Mouse (Mus musculus): ENCODE measurements at regions not wholly inside any gene's neighbourhood (a gene's known extent, or its start where the extent isn't known, plus 50 kb on each side); places are given as distances from the start of the nearest gene placed in this dataset.

- Histone ChIP-seq H3K27ac (no peak overlapping the region), H3K36me3 (ENCODE audit: insufficient read depth, low read length) (no peaks in the 10 kb centered on the region), H3K27me3 (ENCODE audit: insufficient read depth, low read length) (no peaks in the 10 kb centered on the region), H3K9ac (replicated peaks; ENCODE audit: low read length) (no peak overlapping the region), H3K4me1 (ENCODE audit: insufficient read depth, low read length) (no peaks in the 10 kb centered on the region), H3K4me3 (ENCODE audit: low read length) (no peak overlapping the region), H3K4me2 (ENCODE audit: low read depth, low read length) (no peak overlapping the region), H3K9me3 (ENCODE audit: low read length) (no peaks in the 10 kb centered on the region)
- ATAC-seq (no peak), DNase-seq (ENCODE audit: low spot score) (peak; percentile 13)
- no peak for TF ChIP-seq CTCF (IDR thresholded peaks at IDR 0.05; ENCODE audit: low read depth)
- WGBS = 62% methylated on average over 7 of the region's 7 CpGs
Observed at GRCm38 (mm10) chr2:128473997-128474396, 117.0 kb upstream of the Spdye4c start.

GRCm38 (mm10) chr2:128477242-128477641 lies 113.8 kb upstream of the Spdye4c start:
- no peak overlapping the region for H3K4me3 ChIP-seq (ENCODE audit: low read length)
- no peak overlapping the region for H3K9ac ChIP-seq (replicated peaks; ENCODE audit: low read length)
- H3K27ac ChIP-seq = no peak overlapping the region
- no peaks in the 10 kb centered on the region for H3K36me3 ChIP-seq (ENCODE audit: insufficient read depth, low read length)
- H3K4me2 ChIP-seq (ENCODE audit: low read depth, low read length) = no peak overlapping the region
- no peaks in the 10 kb centered on the region for H3K27me3 ChIP-seq (ENCODE audit: insufficient read depth, low read length)
- H3K4me1 ChIP-seq (ENCODE audit: insufficient read depth, low read length) = no peaks in the 10 kb centered on the region
- WGBS = 76% methylated on average over 2 of the region's 2 CpGs
- ATAC-seq (no peak), DNase-seq (ENCODE audit: low spot score) (no peak)
- no peaks in the 10 kb centered on the region for H3K9me3 ChIP-seq (ENCODE audit: low read length)
- no peak for TF ChIP-seq CTCF (IDR thresholded peaks at IDR 0.05; ENCODE audit: low read depth)

GRCm38 (mm10) chr2:128491217-128491877 lies 99.7 kb upstream of the Spdye4c start:
- Histone ChIP-seq H3K27me3 (ENCODE audit: insufficient read depth, low read length) (no peaks in the 10 kb centered on the region), H3K9ac (replicated peaks; ENCODE audit: low read length) (no peak overlapping the region), H3K4me3 (ENCODE audit: low read length) (no peak overlapping the region), H3K36me3 (ENCODE audit: insufficient read depth, low read length) (no peaks in the 10 kb centered on the region), H3K27ac (no peak overlapping the region), H3K4me1 (ENCODE audit: insufficient read depth, low read length) (no peaks in the 10 kb centered on the region), H3K9me3 (ENCODE audit: low read length) (no peaks in the 10 kb centered on the region), H3K4me2 (ENCODE audit: low read depth, low read length) (no peak overlapping the region)
- ATAC-seq (no peak), DNase-seq (ENCODE audit: low spot score) (no peak)
- 88% methylated on average over 7 of the region's 7 CpGs for WGBS
- no peak for TF ChIP-seq CTCF (IDR thresholded peaks at IDR 0.05; ENCODE audit: low read depth)

GRCm38 (mm10) chr2:128493871-128494270 lies 97.1 kb upstream of the Spdye4c start:
- Histone ChIP-seq H3K27me3 (ENCODE audit: insufficient read depth, low read length) (no peaks in the 10 kb centered on the region), H3K9ac (replicated peaks; ENCODE audit: low read length) (no peak overlapping the region), H3K4me3 (ENCODE audit: low read length) (no peak overlapping the region), H3K4me1 (ENCODE audit: insufficient read depth, low read length) (no peaks in the 10 kb centered on the region), H3K27ac (no peak overlapping the region), H3K36me3 (ENCODE audit: insufficient read depth, low read length) (no peaks in the 10 kb centered on the region), H3K4me2 (ENCODE audit: low read depth, low read length) (no peak overlapping the region), H3K9me3 (ENCODE audit: low read length) (no peaks in the 10 kb centered on the region)
- 82% methylated on average over 5 of the region's 5 CpGs for WGBS
- DNase-seq (ENCODE audit: low spot score) = no peak
- TF ChIP-seq CTCF (IDR thresholded peaks at IDR 0.05; ENCODE audit: low read depth) = no peak
- ATAC-seq = no peak

GRCm38 (mm10) chr2:128497891-128498290 lies 93.1 kb upstream of the Spdye4c start:
- no peak for ATAC-seq
- WGBS = 43% methylated on average over 3 of the region's 3 CpGs

GRCm38 (mm10) chr2:128498611-128499010 lies 92.4 kb upstream of the Spdye4c start:
- Histone ChIP-seq H3K27me3 (ENCODE audit: insufficient read depth, low read length) (no peaks in the 10 kb centered on the region), H3K4me3 (ENCODE audit: low read length) (no peak overlapping the region), H3K9me3 (ENCODE audit: low read length) (no peaks in the 10 kb centered on the region), H3K4me1 (ENCODE audit: insufficient read depth, low read length) (no peaks in the 10 kb centered on the region), H3K9ac (replicated peaks; ENCODE audit: low read length) (no peak overlapping the region), H3K4me2 (ENCODE audit: low read depth, low read length) (no peak overlapping the region), H3K36me3 (ENCODE audit: insufficient read depth, low read length) (no peaks in the 10 kb centered on the region), H3K27ac (no peak overlapping the region)
- no peak for DNase-seq (ENCODE audit: low spot score)
- no peak for ATAC-seq
- WGBS = 85% methylated on average over 5 of the region's 5 CpGs
- no peak for TF ChIP-seq CTCF (IDR thresholded peaks at IDR 0.05; ENCODE audit: low read depth)

More at GRCm38 (mm10) chr2:128497891-128498290, 93.1 kb upstream of the Spdye4c start:
- H3K4me1 ChIP-seq (ENCODE audit: insufficient read depth, low read length) = no peaks in the 10 kb centered on the region
- H3K27ac ChIP-seq = no peak overlapping the region
- no peak overlapping the region for H3K4me3 ChIP-seq (ENCODE audit: low read length)
- no peaks in the 10 kb centered on the region for H3K36me3 ChIP-seq (ENCODE audit: insufficient read depth, low read length)
- no peaks in the 10 kb centered on the region for H3K27me3 ChIP-seq (ENCODE audit: insufficient read depth, low read length)
- no peaks in the 10 kb centered on the region for H3K9me3 ChIP-seq (ENCODE audit: low read length)
- DNase-seq (ENCODE audit: low spot score) = no peak
- no peak for TF ChIP-seq CTCF (IDR thresholded peaks at IDR 0.05; ENCODE audit: low read depth)
- H3K4me2 ChIP-seq (ENCODE audit: low read depth, low read length) = no peak overlapping the region
- H3K9ac ChIP-seq (replicated peaks; ENCODE audit: low read length) = no peak overlapping the region

- H3K36me3 ChIP-seq (ENCODE audit: insufficient read depth, low read length) = no peaks in the 10 kb centered on the region
Observed at GRCm38 (mm10) chr2:128499575-128500184, 91.3 kb upstream of the Spdye4c start.

More at GRCm38 (mm10) chr2:128499575-128500184, 91.3 kb upstream of the Spdye4c start:
- Histone ChIP-seq H3K27me3 (ENCODE audit: insufficient read depth, low read length) (no peaks in the 10 kb centered on the region), H3K4me2 (ENCODE audit: low read depth, low read length) (no peak overlapping the region), H3K9ac (replicated peaks; ENCODE audit: low read length) (no peak overlapping the region), H3K9me3 (ENCODE audit: low read length) (no peaks in the 10 kb centered on the region), H3K4me1 (ENCODE audit: insufficient read depth, low read length) (no peaks in the 10 kb centered on the region), H3K4me3 (ENCODE audit: low read length) (no peak overlapping the region), H3K27ac (no peak overlapping the region)
- DNase-seq (ENCODE audit: low spot score) = no peak
- no peak for TF ChIP-seq CTCF (IDR thresholded peaks at IDR 0.05; ENCODE audit: low read depth)
- ATAC-seq = no peak
- WGBS = 85% methylated on average over 14 of the region's 14 CpGs
